Mouse (Mus musculus): ENCODE measurements around the gene Peak1.

Gene Peak1

GRCm38 (mm10) chr9:56243885-56244284 is 174.0 kb downstream of the Peak1 start:
- DNase-seq: no peak

DNA sequence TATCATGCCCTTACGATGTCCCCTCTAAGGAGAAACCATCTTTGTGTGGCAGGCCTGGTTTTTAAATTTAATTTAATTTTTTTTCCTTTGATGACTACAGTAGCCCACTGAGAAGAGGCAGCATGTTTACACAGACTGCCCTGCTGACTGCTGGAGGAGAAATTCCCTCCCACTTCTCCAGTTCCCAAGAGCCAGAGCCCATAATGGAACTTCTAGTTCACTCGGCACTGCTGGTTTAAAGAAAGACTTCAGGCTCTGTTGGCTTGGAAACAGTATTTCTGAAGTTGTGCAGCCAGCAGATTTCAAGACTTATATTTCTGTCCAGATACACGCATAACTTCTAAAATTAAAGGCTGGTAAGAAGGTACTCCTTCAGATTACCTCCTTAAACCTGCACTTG is 175.2 kb downstream of the Peak1 start:
- DNase-seq: no peak

GRCm38 (mm10) chr9:56241076-56241475 is 176.8 kb downstream of the Peak1 start:
- peak; percentile 49 to 62 for DNase-seq

- no peak for DNase-seq
Measured at GRCm38 (mm10) chr9:56235871-56236298, 182.0 kb downstream of the Peak1 start.

GRCm38 (mm10) chr9:56235281-56235680 is 182.6 kb downstream of the Peak1 start:
- DNase-seq: no peak

- DNase-seq: no peak
Measured at GRCm38 (mm10) chr9:56234561-56234960, 183.3 kb downstream of the Peak1 start.

DNA sequence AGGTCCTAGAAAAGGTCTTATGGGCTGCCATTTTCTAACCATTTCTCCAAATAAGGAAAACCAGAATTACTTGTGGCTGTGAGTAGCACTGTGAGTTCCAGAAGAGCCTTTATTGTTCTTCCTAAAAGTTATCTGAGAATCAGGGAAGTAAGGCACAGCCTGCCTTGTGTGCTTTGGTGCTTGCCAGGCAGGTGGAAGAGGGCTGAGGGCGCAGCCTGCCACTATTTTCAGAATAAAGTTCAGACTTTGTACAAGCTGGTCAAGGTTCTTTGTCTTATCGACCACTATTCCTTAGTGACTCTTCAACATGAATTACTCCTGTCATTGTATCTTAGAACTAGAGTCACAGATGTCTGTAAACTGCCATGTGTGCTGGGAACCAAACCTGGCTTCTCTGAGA is 184.6 kb downstream of the Peak1 start:
- DNase-seq: no peak

GRCm38 (mm10) chr9:56230906-56231305 is 187.0 kb downstream of the Peak1 start:
- DNase-seq: no peak

DNA sequence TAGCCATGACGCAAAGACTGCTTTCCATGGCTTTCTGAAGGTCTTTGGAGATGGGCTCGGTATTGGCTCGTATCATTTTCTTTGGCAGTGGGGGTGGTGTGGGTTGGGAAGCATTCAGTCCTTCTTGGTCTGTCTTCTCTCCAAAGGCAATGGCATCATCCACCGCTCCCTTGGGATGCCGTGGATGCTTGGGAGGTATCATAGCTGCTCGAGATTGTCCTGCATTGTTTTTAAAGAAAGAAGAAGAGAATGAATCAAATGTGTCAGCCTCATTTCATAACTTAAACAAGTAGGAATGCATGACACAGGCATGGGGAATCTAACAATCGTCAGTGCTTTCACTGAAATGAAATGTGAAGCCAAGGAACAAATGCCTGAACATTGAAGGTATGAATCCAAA is 190.2 kb downstream of the Peak1 start:
- DNase-seq: no peak

DNA sequence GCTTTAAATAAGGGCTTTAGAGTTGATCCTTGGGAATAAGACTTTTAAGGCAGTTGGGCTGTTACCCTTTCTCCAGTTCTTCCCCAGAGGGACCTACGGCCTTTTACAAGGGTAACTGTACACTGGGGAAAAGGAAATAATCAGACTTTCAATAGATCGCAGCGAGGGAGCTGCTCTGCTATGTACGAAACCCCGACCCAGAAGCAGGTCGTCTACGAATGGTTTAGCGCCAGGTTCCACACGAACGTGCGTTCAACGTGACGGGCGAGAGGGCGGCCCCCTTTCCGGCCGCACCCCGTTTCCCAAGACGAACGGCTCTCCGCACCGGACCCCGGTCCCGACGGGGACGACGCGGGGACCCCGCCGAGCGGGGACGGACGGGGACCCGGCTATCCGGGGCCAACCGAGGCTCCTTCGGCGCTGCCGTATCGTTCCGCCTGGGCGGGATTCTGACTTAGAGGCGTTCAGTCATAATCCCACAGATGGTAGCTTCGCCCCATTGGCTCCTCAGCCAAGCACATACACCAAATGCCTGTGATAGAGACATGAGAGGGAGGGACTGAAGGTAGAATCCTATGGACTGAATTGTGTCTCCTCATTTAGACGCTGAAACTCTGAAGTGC is 194.3 kb downstream of the Peak1 start:
- DNase-seq: peak; percentile 51 to 78

GRCm38 (mm10) chr9:56218860-56219259 is 199.0 kb downstream of the Peak1 start:
- no peak for DNase-seq

DNA sequence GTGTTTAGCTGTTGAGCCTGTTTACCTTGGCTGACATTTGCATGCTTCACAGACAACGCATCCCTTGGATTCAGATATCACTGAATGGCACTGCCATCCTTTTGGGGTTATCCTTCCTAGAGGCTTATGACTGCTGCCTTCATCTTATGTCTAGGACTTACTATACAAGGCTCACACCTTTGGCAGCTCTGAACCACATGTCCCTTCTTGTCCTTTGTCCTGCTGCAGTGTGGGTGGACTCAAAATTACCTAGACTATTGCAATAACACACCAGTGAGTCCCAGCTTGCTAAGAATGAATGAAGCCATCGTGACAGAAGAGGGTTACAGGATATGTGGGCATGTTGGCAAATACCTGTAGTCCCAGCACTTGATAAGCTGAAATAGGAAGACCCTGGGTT is 199.8 kb downstream of the Peak1 start:
- DNase-seq: no peak

DNA sequence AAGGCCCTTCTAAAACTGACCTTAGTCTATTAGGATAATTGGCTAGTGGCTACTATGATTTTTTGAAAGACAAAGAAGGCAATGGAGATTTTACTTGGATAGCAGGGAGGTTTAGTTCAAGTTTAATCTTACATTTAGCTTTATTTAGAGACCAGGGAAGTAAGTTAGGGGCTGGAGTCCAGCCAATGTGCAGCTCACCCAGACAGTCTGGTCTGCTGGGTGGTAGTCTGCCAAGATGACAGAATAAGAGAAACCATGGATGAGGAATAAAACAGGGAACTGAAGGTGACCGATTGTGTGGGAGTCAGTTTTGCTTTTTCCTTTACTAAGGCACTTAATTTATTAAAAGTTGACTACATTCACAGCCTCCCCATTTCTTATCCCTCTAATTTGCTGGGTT is 200.5 kb downstream of the Peak1 start:
- DNase-seq: peak; percentile 60 to 67

DNA sequence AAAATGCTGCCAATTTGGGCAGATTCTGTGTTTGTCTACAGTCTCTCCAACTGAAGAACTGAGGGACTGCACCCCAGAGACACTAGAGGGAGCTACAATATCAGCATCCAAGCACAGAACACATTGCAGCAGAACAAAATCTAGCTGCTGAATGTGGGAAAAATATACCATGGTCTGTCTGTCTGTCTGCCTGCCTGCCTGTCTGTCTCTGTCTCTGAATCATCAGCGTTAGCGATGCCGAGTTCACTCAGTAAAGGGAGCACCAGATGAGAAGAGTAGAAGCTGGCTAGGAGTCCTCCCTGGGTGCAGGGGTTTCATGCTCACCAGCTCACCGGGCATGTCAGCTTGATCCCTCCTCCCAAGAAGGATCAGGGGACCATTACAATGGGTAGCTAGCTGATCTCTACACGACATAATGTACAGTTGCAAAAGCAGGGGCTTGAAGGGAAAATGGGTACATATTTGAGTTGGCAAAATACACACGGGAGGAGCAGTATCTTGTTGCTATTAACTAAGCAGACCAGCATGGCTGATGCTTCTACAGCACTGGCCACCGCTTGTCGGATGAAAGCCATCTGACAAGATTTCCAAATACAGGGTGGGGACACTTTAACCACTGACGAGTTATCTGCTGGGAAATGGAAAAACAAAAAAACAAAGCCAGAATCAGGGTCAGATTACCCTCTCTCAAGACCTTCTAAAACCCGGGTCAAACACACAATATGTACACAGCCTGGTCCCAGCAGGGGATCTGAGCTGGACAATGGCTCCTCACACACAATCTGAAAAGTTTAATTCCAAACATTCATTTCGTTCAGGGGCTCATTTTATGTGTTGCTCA is 204.2 kb downstream of the Peak1 start:
- peak; percentile 62 to 67 for DNase-seq

GRCm38 (mm10) chr9:56208817-56209216 is 209.1 kb downstream of the Peak1 start:
- DNase-seq: no peak

GRCm38 (mm10) chr9:56207516-56207915 is 210.4 kb downstream of the Peak1 start:
- DNase-seq: no peak

DNA sequence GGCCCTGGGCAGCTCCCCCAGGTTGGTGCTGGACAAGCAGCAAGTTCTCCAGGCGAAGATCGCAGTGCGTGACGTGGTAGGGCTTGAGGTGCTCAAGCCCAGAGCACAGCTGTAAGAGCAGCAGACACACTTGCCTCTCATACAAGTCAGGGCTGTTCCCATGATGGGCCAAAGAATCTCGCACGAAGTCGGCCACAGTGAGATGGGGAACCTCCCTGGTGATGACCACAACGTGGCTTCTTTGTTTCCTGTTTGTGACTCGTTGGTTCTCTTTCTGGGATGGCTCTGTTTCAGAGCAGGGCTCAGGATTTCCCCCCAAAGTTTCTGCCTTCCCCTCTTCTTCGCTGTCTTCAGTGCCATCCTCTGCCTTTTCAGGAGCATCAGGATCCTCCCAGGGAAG is 210.8 kb downstream of the Peak1 start:
- no peak for DNase-seq

DNA sequence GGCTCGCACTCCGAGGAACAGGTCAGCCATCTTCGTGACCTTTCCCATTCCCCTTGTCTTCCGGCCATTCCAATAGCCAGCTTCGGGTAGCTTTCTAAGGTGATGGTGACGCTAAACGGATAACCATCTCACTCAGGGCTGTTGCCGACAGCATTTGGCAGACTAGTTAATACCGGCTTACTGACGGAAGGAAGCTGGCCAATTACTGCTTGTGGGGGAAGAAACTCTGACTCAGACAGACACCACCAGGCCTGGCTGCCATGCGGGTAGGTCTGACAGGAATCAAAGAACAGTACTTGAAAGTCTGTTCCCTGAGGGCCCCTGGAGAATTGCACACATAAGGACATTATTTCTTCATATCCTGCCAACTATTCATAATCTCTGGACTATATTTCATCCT is 212.5 kb downstream of the Peak1 start:
- peak in 1 of 2 experiments; percentile 27 for DNase-seq

DNA sequence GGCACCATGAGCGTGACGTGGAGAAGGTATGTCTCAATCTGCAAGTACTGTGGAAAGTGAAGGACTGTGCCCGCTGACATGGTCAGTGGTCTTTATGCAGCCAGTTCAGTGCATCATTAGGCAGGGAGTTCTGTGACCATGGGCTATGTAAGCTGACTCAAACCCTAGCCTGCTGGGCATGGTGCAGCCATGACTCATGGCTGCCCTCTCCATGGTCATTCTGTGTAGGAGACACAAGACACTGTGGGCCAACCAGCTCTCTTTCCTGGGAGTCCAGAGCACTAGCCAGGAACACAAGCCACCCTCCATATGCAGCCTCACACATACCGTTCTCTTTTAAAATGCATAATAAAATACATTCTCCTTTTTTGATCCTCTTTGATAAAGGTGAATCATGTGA is 213.6 kb downstream of the Peak1 start:
- no peak for DNase-seq

DNA sequence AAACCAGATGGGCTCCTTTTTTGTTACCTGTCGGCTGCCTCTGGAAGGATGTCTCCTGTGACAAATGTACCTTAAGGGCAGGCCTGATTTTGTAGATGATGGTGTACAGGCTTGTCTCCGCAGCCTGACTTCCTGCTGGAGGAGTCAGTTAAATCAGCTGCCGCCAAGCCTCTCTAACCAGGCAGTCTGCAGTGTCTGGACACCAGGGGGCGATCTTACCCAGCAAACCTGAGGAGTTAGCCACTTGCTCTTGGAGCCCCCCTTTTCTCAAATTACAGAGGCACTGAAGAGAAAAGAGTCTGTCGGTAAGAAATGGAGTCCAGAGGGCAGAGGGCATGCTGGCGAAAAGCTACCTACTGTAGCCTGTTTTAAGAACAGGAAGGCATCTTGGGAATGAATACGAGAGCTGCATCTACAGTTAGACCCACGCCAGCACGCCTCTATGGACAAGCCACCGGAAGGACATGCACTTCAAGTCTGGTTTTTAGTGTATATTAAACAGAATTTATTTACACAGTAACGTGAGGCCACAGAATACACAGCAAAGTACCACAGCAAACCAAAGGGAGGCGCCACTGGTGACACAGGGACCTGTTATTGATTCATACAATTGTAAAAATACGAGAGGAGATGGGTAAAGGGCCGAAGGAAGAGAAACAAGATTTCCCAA is 217.1 kb downstream of the Peak1 start:
- DNase-seq: peak; percentile 86 to 87

GRCm38 (mm10) chr9:56200200-56200599 is 217.7 kb downstream of the Peak1 start:
- DNase-seq: no peak

- no peak for DNase-seq
Measured at GRCm38 (mm10) chr9:56196921-56197320, 220.9 kb downstream of the Peak1 start.

GRCm38 (mm10) chr9:56195193-56195592 is 222.7 kb downstream of the Peak1 start:
- no peak for DNase-seq
